Mouse (Mus musculus): ENCODE measurements around the gene Ccnd2. TPM values are rescaled to one million over a fixed set of nuclear protein-coding genes. Genes with fewer than 3 reads are reported as not detected.
A peak's percentile ranks its signal among the peaks of the same experiment; 100 is the strongest.

Gene Ccnd2
- polyA plus RNA-seq, 1 experiment = 43.6 TPM

DNA sequence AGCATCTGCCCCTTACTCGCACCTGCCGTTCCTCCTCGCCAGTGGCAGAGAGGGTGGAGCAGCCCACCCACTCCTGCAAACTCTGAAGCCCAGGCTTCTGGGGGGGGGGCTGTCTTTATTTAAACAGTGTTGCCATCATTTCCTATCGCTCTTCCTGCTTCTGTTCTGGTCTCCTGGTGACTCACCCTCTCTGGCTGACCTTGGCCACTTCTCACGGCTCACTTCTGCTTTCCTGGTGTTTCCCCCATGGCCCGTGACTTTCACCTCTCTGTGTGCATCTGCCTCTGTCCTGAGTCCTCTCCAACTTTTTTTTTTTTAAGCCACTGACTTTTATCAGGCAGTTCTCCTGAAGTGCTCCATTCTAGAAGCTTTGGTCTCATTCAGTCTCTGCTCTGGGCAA, 10.8 kb upstream of the Ccnd2 start:
- no peaks in the 10 kb centered on the region for H3K4me1 ChIP-seq (ENCODE audit: control insufficient read depth, insufficient read depth, low read length)
- H3K4me3 ChIP-seq (ENCODE audit: insufficient read depth, low read length) = no peak overlapping the region
- H3K27ac ChIP-seq (ENCODE audit: insufficient read depth, low read length) = no peak overlapping the region
- TF ChIP-seq POLR2A (IDR thresholded peaks at IDR 0.05; ENCODE audit: extremely low read depth, insufficient read depth, low read length) = no peak
- no peak for TF ChIP-seq CTCF (IDR thresholded peaks at IDR 0.05; ENCODE audit: extremely low read depth, insufficient read depth, low read length)

DNA sequence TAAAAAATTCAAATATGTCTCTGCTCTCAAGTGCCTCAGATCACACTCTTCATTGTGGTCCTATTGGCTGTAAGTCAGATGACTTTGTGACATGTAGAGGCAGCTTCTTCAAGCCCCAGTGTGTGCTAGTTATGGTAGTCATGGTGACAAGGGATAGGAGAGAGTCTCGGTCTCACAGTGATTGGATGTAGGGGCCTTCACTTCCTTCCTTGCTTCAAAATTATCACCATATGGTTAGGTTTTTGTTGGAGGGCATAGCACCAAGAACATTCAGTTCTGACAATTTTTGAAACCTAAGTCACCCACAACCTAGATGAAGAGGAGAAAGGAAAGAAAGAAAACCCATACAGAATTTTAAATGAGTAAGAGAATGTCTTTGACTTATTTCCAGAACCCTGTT, 5.3 kb upstream of the Ccnd2 start:
- TF ChIP-seq POLR2A (IDR thresholded peaks at IDR 0.05; ENCODE audit: extremely low read depth, insufficient read depth, low read length) (no peak), CTCF (IDR thresholded peaks at IDR 0.05; ENCODE audit: extremely low read depth, insufficient read depth, low read length) (no peak)
- H3K4me1 ChIP-seq (ENCODE audit: control insufficient read depth, insufficient read depth, low read length) = peaks cover 2% of the 10 kb centered on the region; the same call in 1 of the 2 replicates
- H3K27ac ChIP-seq (ENCODE audit: insufficient read depth, low read length) = no peak overlapping the region
- H3K4me3 ChIP-seq (ENCODE audit: insufficient read depth, low read length) = no peak overlapping the region

DNA sequence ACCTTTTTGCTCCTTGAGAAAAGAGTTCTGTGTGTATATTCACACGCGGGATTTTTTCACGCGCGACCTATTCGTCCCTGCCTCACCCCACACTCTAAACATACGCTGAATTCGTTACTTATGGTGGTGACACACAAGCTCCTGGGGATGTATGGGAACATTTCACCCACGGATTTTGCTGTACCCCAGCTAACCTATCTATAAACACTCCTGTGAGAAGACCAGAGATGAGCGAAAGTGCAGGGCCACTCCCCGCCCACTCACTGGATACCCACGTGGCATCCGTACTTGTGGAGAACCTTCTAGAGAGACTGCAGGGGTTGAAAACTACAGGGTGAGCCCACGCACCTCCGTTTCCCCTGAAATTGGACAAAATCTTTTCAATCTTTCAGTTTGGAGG, 3.5 kb upstream of the Ccnd2 start:
- no peak overlapping the region for H3K27ac ChIP-seq (ENCODE audit: insufficient read depth, low read length)
- peak overlapping the region; percentile 2; the same call in 1 of the 2 replicates for H3K4me3 ChIP-seq (ENCODE audit: insufficient read depth, low read length)
- TF ChIP-seq CTCF (IDR thresholded peaks at IDR 0.05; ENCODE audit: extremely low read depth, insufficient read depth, low read length) (no peak), POLR2A (IDR thresholded peaks at IDR 0.05; ENCODE audit: extremely low read depth, insufficient read depth, low read length) (no peak)
- peaks cover 2% of the 10 kb centered on the region; the same call in 1 of the 2 replicates for H3K4me1 ChIP-seq (ENCODE audit: control insufficient read depth, insufficient read depth, low read length)

DNA sequence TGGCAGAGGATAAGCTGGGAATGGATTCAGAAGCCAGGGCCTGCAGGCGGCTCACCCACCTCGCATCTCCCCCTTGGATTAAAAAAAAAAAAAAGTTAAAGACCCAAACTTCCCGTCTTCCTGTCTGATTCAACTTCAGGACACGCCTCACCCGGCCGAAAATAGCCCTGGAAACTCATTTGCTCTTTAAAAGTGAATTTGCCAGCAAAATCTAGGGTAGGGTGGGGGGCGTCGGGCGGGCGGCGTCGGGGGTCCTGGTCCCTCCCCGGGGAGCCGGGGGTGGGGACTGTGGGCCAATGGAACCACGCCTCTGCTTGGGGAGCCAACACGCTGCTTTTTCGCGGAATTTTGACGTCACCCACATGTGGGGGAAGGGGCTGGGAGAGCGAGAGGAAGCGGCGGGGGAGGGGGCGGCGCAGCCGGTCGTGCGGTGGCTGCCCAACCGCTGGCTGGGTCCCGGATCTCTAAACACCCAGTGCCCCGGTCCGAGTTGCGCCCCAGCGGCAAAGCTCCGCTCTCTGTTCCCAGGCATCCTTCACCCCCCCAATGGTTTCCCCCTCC, 2.8 kb upstream of the Ccnd2 start:
- Histone ChIP-seq H3K4me3 (ENCODE audit: insufficient read depth, low read length) (peak overlapping the region; percentile 2; the same call in 1 of the 2 replicates), H3K27ac (ENCODE audit: insufficient read depth, low read length) (no peak overlapping the region), H3K4me1 (ENCODE audit: control insufficient read depth, insufficient read depth, low read length) (peaks cover 2% of the 10 kb centered on the region; the same call in 1 of the 2 replicates)
- no peak for TF ChIP-seq CTCF (IDR thresholded peaks at IDR 0.05; ENCODE audit: extremely low read depth, insufficient read depth, low read length)
- no peak for TF ChIP-seq POLR2A (IDR thresholded peaks at IDR 0.05; ENCODE audit: extremely low read depth, insufficient read depth, low read length)

DNA sequence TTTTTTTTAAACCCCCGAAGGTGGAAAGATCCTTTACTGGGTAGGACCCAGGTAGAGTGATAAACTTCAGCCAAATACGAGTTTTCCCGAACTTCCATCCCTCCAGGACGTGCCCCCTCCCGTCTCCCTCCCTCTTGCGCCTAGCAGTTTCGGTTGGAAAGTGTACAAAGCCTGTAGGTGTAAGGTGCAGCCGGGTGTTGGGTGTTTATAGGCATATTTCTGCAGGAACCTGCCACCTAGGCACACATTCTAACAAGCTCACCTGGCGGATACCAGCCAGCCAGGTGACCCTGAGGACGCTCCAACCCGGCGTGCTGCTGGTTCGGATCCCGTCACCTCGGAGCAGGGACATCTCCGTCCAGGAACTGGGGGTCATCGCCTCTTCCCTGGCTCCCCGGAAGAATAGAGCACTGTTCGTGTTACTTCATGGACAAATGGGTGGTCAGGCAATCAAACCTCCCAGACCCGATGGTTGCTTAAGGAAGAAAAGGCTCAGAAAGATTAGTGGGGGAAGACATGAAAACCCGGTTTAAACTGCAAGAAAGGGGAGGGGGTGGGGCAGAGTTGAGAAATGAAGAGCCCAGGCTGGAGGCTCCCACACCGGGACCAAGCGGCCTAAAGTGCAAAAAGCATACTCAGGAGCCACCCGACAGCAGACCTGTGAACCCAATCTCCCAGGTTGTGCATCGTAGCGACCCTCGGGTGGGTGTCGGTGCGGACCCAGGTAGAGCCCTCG, 2.1 kb upstream of the Ccnd2 start:
- no peak overlapping the region for H3K27ac ChIP-seq (ENCODE audit: insufficient read depth, low read length)
- H3K4me1 ChIP-seq (ENCODE audit: control insufficient read depth, insufficient read depth, low read length) = peaks cover 2% of the 10 kb centered on the region; the same call in 1 of the 2 replicates
- TF ChIP-seq POLR2A (IDR thresholded peaks at IDR 0.05; ENCODE audit: extremely low read depth, insufficient read depth, low read length) = no peak
- H3K4me3 ChIP-seq (ENCODE audit: insufficient read depth, low read length) = peak overlapping the region; percentile 2; the same call in 1 of the 2 replicates

DNA sequence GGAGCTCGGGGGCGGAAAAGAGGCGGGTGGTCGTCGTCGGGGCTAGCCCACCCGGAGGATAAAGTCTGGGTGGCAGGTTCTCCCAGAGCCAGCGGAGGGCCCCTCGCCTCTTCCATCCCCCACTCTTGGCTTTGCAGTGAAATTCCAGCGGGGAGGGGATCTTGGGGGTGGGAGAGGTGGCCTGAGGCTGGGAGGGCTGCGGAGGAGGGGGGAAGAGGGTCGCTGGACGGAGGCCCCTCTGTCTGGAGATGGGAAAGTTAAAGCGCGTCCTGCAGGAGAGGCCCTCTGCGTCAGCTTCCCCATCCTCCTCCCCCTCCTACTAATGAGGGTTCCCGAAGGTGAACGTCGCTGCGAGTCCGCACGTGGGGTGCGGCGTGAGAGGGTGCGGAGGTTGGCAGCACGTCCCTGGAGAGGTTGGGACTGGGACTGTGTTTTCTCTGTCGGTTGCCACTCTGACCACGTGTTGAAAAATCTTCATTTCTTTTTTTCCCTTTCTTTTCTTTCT, 1.4 kb upstream of the Ccnd2 start:
- Histone ChIP-seq H3K27ac (ENCODE audit: insufficient read depth, low read length) (no peak overlapping the region), H3K4me3 (ENCODE audit: insufficient read depth, low read length) (peak overlapping the region; percentile 4; the same call in 1 of the 2 replicates), H3K4me1 (ENCODE audit: control insufficient read depth, insufficient read depth, low read length) (peaks cover 2% of the 10 kb centered on the region; the same call in 1 of the 2 replicates)
- no peak for TF ChIP-seq POLR2A (IDR thresholded peaks at IDR 0.05; ENCODE audit: extremely low read depth, insufficient read depth, low read length)

GRCm38 (mm10) chr6:127151565-127152105, 358 bp downstream of the Ccnd2 start:
- peaks cover 2% of the 10 kb centered on the region; the same call in 1 of the 2 replicates for H3K4me1 ChIP-seq (ENCODE audit: control insufficient read depth, insufficient read depth, low read length)
- H3K4me3 ChIP-seq (ENCODE audit: insufficient read depth, low read length) = peak overlapping the region; percentile 88
- H3K27ac ChIP-seq (ENCODE audit: insufficient read depth, low read length) = no peak overlapping the region
- TF ChIP-seq POLR2A (IDR thresholded peaks at IDR 0.05; ENCODE audit: extremely low read depth, insufficient read depth, low read length) (no peak), CTCF (IDR thresholded peaks at IDR 0.05; ENCODE audit: extremely low read depth, insufficient read depth, low read length) (no peak)

DNA sequence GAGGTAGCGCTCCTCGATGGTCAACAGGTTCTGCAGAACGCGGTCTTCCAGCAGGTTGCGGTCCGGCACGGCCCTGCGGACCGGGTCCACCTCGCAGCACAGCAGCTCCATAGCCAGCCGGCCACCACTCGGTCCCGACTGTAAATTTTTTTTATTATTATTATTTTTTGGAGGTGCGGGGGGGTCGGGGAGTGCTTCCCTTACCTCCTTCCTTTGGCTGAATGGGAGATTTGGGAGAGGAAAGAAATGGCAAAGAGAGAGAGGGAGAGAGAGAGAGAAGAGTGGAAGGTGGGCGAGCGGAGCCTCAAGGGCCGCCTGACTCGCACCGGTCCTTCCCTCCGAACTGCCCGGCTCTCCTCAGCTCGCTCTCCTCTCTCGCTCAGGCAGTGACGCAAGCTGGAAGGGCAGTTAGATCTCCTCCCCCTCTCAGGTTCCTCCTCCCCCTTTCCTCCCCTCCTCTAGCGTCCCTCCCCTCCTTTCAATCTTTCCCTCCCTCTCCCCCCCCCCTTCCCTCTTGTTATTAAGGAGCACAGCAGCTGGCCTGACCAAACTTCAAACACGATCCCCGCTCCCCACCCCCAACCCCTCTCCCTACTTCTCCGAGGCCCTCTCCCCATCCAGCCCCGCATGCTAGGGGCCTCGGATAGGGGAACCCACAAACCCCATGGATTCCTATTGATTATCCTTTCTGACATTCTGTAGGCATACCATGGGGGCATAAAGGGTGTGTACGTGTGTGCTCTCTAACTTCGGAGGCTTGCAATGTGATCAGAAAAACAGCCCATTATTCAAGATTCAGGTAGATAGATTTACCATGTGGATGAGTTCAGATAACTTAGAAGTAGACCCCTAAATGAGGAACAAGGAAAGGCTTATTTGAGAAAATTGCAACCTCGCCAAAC, 1.1 kb downstream of the Ccnd2 start:
- peak overlapping the region; percentile 8; the same call in 1 of the 2 replicates for H3K27ac ChIP-seq (ENCODE audit: insufficient read depth, low read length)
- peak; percentile 98 for TF ChIP-seq POLR2A (IDR thresholded peaks at IDR 0.05; ENCODE audit: extremely low read depth, insufficient read depth, low read length)
- TF ChIP-seq CTCF (IDR thresholded peaks at IDR 0.05; ENCODE audit: extremely low read depth, insufficient read depth, low read length) = no peak
- peak overlapping the region; percentile 88 for H3K4me3 ChIP-seq (ENCODE audit: insufficient read depth, low read length)
- peaks cover 2% of the 10 kb centered on the region; the same call in 1 of the 2 replicates for H3K4me1 ChIP-seq (ENCODE audit: control insufficient read depth, insufficient read depth, low read length)

Measured in cortical plate, adult 2 months (tissue).